Mouse (Mus musculus): ENCODE data around the gene 4930556J24Rik. TPM values are rescaled to one million over a fixed set of nuclear protein-coding genes. Genes with fewer than 3 reads are reported as not detected.
"Not testable (repeated sequence)": the region's sequence is repeated elsewhere in the genome, so short reads cannot be mapped to it uniquely, and the experiment has no call there.

Gene 4930556J24Rik
- 0.23 TPM in 1 of 2 replicates, not detected in the other for polyA plus RNA-seq (2015; fragmentation: Nextera tagmentation; extraction: Ambion mirVana)

DNA sequence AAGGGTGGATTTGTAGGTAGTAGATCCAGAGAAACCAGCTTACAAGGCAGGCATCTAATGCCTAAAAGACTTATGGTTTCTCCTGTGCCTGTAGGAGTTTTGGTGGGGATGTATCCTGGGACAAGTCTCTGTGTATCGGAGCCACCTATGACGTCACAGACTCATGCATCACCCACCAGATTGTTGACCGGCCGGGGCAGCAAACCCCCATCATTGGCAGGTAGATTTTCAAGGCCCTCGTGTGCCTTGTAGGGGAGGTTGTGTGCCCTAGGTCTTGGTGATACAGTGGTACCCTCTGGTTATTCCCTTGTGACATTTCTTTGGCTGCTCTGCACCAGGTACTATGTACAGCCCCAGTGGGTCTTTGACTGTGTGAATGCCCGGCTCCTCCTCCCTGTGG lies at the start of gene 4930556J24Rik:
Gene 4930556J24Rik, minus strand, starts transcription at position 101 of the 400 bp plus-strand sequence.
- Histone ChIP-seq H3K9me3 (no peaks in the 10 kb centered on the region), H3K36me3 (replicated peaks) (peaks cover 77% of the 10 kb centered on the region)

DNA sequence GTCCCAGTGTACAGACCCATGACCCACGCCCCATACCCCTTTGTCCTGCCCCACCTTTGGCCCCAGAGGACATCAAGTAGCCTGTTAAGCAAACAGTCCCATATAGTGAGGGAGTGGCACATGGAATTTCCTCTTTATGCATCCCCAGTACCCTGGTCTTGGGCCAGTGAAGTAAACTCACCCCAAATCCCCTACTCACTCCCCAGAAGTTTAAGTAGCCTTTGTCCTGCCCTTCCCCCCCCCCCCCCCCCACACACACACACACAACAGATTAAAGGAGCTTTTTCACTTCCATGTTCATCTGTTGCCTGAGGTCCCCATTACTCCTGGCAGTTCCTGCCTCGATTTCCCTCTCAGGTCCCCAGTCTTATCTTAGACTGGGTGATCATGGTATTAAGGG lies 46.7 kb upstream of the 4930556J24Rik start:
- no peak overlapping the region for H3K27ac ChIP-seq
- no peak overlapping the region for H3K4me3 ChIP-seq
- WGBS: 70% methylated on average over 2 of the region's 2 CpGs
- no peaks in the 10 kb centered on the region for H3K27me3 ChIP-seq (replicated peaks)
- no peaks in the 10 kb centered on the region for H3K9me3 ChIP-seq
- H3K4me1 ChIP-seq: no peaks in the 10 kb centered on the region
- H3K36me3 ChIP-seq (replicated peaks): no peaks in the 10 kb centered on the region
- no peak overlapping the region for H3K9ac ChIP-seq
- H3K4me2 ChIP-seq: no peak overlapping the region
- ATAC-seq (replicated peaks): no peak

More for the DNA sequence above, at the start of gene 4930556J24Rik:
- no peak within 1 kb of the TSS for H3K4me3 ChIP-seq
- H3K9ac ChIP-seq: no peak within 1 kb of the TSS
- no peak within 1 kb of the TSS for H3K27ac ChIP-seq
- H3K27me3 ChIP-seq (replicated peaks): no peaks in the 10 kb centered on the region
- WGBS: 94% methylated on average over 6 of the region's 6 CpGs
- no peak within 1 kb of the TSS for H3K4me2 ChIP-seq
- H3K4me1 ChIP-seq: no peaks in the 10 kb centered on the region
- no peak for ATAC-seq (replicated peaks)

DNA sequence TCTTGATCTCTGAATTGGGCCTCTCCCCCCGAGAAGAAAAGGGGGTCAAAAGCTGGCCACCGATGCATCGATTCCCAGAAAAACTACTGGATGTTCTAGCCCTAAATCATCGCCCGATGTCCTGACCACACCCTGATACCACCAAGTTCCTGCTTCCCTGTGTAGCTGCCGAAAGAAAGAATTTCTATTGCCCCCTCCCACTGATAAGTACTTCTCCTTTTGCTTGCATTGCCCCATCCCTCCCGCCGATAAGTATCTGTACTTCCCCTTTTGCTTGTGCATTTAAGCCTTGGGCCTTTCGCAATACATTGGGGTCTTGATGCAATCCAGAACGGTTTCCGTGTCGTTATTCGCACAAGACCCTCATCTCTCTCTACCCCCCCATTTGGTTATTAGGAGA lies 45.5 kb upstream of the 4930556J24Rik start:
- not testable (repeated sequence) for H3K9ac ChIP-seq; H3K27me3 ChIP-seq (replicated peaks); H3K36me3 ChIP-seq (replicated peaks); H3K4me3 ChIP-seq; H3K4me1 ChIP-seq; H3K27ac ChIP-seq; H3K9me3 ChIP-seq; H3K4me2 ChIP-seq; ATAC-seq (replicated peaks)
- WGBS: 94% methylated on average over 13 of the region's 13 CpGs

DNA sequence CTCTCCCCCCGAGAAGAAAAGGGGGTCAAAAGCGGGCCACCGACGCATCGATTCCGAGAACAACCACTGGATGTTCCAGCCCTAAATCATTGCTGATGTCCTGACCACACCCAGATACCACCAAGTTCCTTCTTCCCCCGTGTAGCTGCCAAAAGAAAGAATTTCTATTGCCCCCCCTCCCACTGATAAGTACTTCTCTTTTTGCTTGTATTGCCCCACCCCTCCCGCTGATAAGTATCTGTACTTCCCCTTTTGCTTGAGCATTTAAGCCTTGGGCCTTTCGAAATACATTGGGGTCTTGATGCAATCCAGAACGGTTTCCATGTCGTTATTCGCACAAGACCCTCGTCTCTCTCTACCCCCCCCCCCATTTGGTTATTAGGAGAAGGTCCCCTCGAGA lies 39.2 kb upstream of the 4930556J24Rik start:
- H3K27me3 ChIP-seq (replicated peaks); H3K27ac ChIP-seq; H3K36me3 ChIP-seq (replicated peaks); ATAC-seq (replicated peaks); H3K9ac ChIP-seq; H3K4me3 ChIP-seq; H3K4me2 ChIP-seq; H3K4me1 ChIP-seq; H3K9me3 ChIP-seq: not testable (repeated sequence)
- 93% methylated on average over 14 of the region's 14 CpGs for WGBS

DNA sequence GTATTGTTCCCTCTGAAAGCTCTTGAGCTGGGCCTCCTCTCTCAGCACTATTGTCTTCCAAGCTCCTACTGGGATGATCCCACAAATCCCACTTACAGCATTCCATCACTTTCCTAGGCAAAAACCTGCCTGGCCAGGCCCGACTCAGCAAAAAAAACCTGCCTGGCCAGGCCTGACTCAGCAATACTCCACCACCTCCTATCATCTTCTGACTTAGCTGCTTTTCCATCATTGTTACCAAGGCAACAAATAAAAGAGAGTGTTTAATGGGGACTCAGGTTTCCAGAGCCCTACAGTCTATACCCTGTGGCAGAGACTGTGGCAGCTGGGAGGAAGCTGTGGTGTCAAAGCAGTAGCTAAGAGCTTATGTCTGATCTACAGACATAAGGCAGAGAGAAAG lies 36.0 kb upstream of the 4930556J24Rik start:
- no peaks in the 10 kb centered on the region; the same call in 1 of the 2 replicates for H3K9me3 ChIP-seq
- no peaks in the 10 kb centered on the region for H3K36me3 ChIP-seq (replicated peaks)
- no peak overlapping the region for H3K27ac ChIP-seq
- ATAC-seq (replicated peaks): no peak
- no peak overlapping the region for H3K9ac ChIP-seq
- no peaks in the 10 kb centered on the region for H3K4me1 ChIP-seq
- 24% methylated on average over 1 of the region's 1 CpGs for WGBS
- H3K4me2 ChIP-seq: no peak overlapping the region
- no peaks in the 10 kb centered on the region for H3K27me3 ChIP-seq (replicated peaks)
- H3K4me3 ChIP-seq: no peak overlapping the region

DNA sequence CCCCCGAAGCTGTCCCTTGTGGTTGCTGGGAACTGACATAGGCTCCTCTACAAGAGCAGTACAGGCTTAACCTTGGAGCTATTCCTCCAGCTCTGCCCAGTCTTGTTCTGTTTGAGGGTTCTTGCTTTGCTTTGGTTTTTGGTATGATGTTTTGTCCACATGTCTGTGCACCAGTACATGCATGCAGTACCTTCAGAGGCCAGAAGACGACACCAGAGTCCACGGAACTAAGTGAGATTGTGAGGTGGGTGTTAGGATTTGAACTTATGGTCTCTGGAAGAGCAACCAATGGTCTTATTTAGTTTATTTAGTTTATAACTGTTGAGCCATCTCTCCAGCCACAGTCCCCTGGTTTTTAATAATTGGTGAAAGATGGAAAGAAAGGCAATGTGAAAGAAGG lies 29.9 kb upstream of the 4930556J24Rik start:
- H3K9me3 ChIP-seq: no peaks in the 10 kb centered on the region
- no peak for ATAC-seq (replicated peaks)
- no peaks in the 10 kb centered on the region for H3K36me3 ChIP-seq (replicated peaks)
- H3K27ac ChIP-seq: no peak overlapping the region
- no peak overlapping the region for H3K9ac ChIP-seq
- WGBS: 90% methylated on average over 3 of the region's 3 CpGs
- H3K27me3 ChIP-seq (replicated peaks): 0 out of 2 replicates have a peak, but pooled peaks cover 2% of the 10 kb centered on the region
- no peak overlapping the region for H3K4me3 ChIP-seq
- H3K4me2 ChIP-seq: no peak overlapping the region
- no peaks in the 10 kb centered on the region for H3K4me1 ChIP-seq

DNA sequence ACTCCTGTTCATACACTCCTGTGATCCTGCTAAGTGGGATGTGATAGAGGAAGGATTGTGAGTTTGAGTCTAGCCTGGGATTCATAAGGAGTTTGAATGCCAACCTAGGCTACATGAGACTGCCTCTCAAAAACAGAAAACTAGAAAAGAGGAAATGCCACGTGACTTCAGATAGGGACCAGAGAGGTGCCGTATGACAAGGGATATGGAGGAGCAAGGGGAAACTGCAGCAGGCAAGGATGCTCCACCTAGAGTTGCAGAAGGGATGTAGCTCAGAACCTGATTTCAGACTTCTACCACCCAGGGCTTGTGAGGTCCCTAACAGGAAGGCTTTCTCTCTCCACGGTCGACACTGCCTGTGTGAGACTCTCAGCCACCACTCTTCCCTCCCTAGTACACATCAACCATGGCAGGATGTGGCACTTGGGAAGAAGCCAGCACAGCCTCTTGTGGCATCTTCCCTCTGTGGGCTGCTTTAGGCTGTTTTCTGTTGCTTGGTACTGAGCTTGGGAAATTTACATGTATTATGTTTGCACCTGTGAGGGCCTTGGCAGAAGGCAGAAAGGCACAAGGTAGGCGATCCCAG lies 28.7 kb upstream of the 4930556J24Rik start:
- WGBS: 76% methylated on average over 5 of the region's 5 CpGs
- no peak overlapping the region for H3K9ac ChIP-seq

DNA sequence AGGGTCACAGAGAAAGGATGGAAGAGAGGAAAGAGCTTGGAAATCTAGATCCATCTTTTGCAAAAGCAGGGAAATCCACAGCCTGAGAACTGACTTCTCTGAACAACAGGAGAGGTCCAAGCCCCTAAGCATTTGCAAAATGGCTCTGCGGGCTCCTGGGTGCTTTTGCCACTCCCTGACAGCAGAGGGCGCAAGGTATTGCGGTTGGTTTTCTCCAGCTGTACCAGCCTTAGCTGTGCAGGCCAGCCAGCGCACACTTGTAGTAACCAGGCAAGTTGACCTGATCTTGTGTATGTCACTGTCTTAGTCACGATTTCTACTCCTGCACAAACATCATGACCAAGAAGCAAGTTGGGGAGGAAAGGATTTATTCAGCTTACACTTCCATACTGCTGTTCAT lies 25.0 kb upstream of the 4930556J24Rik start:
- Histone ChIP-seq H3K27me3 (replicated peaks) (peaks cover 45% of the 10 kb centered on the region), H3K9ac (no peak overlapping the region), H3K4me2 (no peak overlapping the region), H3K4me1 (peaks cover 11% of the 10 kb centered on the region; the same call in 1 of the 2 replicates), H3K4me3 (no peak overlapping the region), H3K27ac (no peak overlapping the region), H3K36me3 (replicated peaks) (no peaks in the 10 kb centered on the region), H3K9me3 (no peaks in the 10 kb centered on the region)
- no peak for ATAC-seq (replicated peaks)
- 9% methylated on average over 5 of the region's 5 CpGs for WGBS

More for the DNA sequence above, 28.7 kb upstream of the 4930556J24Rik start:
- Histone ChIP-seq H3K27ac (no peak overlapping the region), H3K4me2 (no peak overlapping the region), H3K4me1 (no peaks in the 10 kb centered on the region), H3K9me3 (no peaks in the 10 kb centered on the region), H3K4me3 (no peak overlapping the region), H3K27me3 (replicated peaks) (peaks cover 10% of the 10 kb centered on the region; the same call in 1 of the 2 replicates), H3K36me3 (replicated peaks) (no peaks in the 10 kb centered on the region)
- no peak for ATAC-seq (replicated peaks)

DNA sequence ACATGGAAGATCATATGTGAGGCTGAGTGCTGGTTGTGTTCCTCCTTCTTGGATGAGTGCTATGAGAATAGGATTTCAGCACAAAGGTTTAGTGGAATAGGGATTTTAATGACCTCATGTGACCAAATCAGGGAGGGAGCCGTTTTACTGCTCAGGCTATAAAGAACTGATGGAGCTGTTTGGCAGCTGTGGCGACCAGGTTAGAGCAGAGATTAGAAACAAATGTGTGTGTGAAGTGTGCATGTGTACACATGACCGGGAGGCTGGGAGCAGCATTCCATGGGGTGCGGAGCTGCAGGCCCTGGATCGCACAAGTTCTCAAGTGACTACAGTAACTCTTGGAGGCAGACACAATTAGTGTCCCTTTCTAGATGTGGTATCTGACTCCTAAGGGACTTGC lies 23.0 kb upstream of the 4930556J24Rik start:
- peaks cover 11% of the 10 kb centered on the region; the same call in 1 of the 2 replicates for H3K4me1 ChIP-seq
- no peak overlapping the region for H3K27ac ChIP-seq
- WGBS: 79% methylated on average over 5 of the region's 5 CpGs
- H3K4me3 ChIP-seq: no peak overlapping the region
- ATAC-seq (replicated peaks): no peak
- H3K9ac ChIP-seq: no peak overlapping the region
- H3K4me2 ChIP-seq: no peak overlapping the region
- H3K36me3 ChIP-seq (replicated peaks): no peaks in the 10 kb centered on the region
- peaks cover 53% of the 10 kb centered on the region for H3K27me3 ChIP-seq (replicated peaks)
- no peaks in the 10 kb centered on the region for H3K9me3 ChIP-seq

DNA sequence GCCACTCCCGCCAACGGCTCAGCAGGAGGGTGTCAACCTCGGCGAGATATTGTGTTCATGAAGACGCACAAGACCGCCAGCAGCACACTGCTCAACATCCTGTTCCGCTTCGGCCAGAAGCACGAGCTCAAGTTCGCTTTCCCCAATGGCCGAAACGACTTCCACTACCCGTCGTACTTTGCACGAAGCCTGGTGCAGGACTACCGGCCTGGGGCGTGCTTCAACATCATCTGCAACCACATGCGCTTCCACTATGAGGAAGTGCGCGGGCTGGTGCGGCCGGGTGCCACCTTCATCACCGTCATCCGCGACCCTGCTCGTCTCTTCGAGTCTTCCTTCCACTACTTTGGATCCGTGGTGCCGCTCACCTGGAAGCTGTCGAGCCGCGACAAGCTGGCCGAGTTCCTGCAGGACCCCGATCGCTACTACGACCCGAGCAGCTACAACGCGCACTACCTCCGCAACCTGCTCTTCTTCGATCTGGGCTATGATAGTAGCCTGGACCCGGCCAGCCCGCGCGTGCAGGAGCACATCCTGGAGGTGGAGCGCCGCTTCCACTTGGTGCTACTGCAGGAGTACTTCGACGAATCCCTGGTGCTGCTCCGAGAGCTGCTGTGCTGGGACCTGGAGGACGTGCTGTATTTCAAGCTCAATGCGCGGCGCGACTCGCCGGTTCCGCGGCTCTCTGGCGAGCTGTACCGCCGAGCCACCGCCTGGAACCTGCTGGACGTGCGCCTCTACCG lies 21.6 kb upstream of the 4930556J24Rik start:
- H3K27ac ChIP-seq: no peak overlapping the region
- H3K27me3 ChIP-seq (replicated peaks): peaks cover 53% of the 10 kb centered on the region
- 0 out of 2 replicates have a peak overlapping the region, but pooled peaks have one; percentile 9 for H3K9ac ChIP-seq
- no peaks in the 10 kb centered on the region for H3K9me3 ChIP-seq
- 8% methylated on average over 66 of the region's 66 CpGs for WGBS
- H3K4me3 ChIP-seq: peak overlapping the region; percentile 20
- H3K4me1 ChIP-seq: peaks cover 11% of the 10 kb centered on the region; the same call in 1 of the 2 replicates
- H3K36me3 ChIP-seq (replicated peaks): no peaks in the 10 kb centered on the region
- ATAC-seq (replicated peaks): no peak
- H3K4me2 ChIP-seq: peak overlapping the region; percentile 39

DNA sequence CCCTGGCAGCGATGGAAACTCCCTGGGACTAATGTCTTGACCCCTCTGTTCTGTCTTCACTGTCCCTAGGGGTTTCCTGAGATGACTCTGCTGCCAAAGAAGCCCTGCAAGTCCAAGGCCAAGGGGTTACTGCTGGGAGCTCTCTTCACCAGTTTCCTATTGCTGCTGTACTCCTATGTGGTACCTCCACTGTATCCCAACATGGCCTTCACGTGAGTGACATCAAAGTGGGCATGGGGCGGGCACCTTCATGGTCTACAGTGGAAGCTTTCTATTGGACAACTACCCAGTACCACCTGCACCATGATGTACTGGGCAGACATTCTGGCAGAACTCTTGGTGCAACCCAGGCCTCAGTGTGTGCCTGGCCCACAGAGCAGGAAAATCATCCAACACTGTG lies 20.3 kb upstream of the 4930556J24Rik start:
- H3K27ac ChIP-seq: no peak overlapping the region
- H3K27me3 ChIP-seq (replicated peaks): peaks cover 53% of the 10 kb centered on the region
- H3K4me2 ChIP-seq: no peak overlapping the region
- H3K9ac ChIP-seq: no peak overlapping the region
- H3K4me1 ChIP-seq: peaks cover 11% of the 10 kb centered on the region; the same call in 1 of the 2 replicates
- WGBS: 91% methylated on average over 3 of the region's 3 CpGs
- no peak overlapping the region for H3K4me3 ChIP-seq
- no peaks in the 10 kb centered on the region for H3K9me3 ChIP-seq
- no peaks in the 10 kb centered on the region for H3K36me3 ChIP-seq (replicated peaks)
- no peak for ATAC-seq (replicated peaks)

DNA sequence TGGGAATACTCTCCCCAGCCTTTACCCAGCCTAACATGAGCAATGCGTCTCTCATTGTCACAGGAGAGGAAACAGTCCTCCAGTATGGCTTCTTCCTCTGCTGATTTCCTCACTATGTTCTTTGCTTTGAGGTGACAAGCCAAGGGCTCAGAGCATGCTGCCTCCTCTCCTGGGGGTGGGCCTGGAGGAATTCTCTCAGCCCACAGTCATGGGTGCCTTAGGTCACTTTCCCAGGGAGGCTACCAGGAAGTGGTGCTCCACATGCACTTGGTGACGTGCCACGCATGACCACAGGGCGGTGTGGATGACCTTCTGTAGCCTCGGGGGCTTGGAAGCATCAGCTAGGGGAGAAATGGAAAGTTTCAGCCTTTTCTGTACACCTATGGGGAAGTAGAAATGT lies 18.9 kb upstream of the 4930556J24Rik start:
- no peak overlapping the region for H3K4me3 ChIP-seq
- H3K27ac ChIP-seq: no peak overlapping the region
- H3K4me1 ChIP-seq: peaks cover 11% of the 10 kb centered on the region; the same call in 1 of the 2 replicates
- H3K27me3 ChIP-seq (replicated peaks): peaks cover 44% of the 10 kb centered on the region
- 83% methylated on average over 5 of the region's 5 CpGs for WGBS
- H3K4me2 ChIP-seq: no peak overlapping the region
- H3K9ac ChIP-seq: no peak overlapping the region
- no peaks in the 10 kb centered on the region for H3K9me3 ChIP-seq
- no peak for ATAC-seq (replicated peaks)
- no peaks in the 10 kb centered on the region for H3K36me3 ChIP-seq (replicated peaks)
